Comparison of ENCODE assay signal across 7 mouse cellular contexts in the genomic region with DNA sequence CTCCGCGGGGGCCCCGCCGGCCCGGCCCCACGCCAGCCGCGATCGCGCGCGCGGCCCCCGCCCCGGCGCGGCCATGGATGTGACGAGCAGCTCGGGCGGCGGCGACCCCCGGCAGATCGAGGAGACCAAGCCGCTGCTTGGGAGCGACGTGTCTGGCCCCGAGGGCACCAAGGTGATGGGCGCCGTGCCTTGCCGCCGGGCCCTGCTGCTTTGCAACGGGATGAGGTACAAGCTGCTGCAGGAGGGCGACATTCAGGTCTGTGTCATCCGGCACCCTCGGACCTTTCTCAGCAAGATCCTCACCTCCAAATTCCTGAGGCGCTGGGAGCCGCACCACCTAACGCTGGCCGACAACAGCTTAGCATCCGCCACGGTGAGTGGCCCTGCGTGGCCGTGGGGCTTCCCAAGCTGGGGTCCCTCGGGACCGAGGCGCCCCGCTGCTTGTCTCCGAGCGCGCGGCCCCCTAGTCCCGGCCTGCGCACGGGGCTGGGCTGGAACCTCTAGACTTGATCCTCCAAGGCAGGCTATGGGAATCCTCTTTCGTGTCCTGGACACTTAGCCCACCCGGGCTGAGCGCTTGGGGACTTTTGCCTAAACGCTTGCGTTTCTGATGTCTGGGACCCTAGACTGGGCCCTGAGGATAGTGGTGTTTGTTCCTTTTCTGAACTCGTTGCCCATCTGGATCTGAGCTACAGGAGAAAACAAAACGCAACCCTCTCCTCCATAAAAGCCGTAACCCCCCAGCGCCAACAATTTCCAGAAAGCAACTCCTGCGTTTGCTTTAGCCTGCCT. TPM values are rescaled to one million over a fixed set of nuclear protein-coding genes. Genes with fewer than 3 reads are reported as not detected.
DNase-seq lines count a peak whose midpoint lies in the region; ATAC-seq and TF ChIP-seq lines count a peak whose summit lies in the region.

A gene (plus strand): TSS at position 36 of the 792 bp plus-strand sequence.

- no peaks in the 10 kb centered on the region for H3K9me3 ChIP-seq in ES-Bruce4 (replicated peaks; ENCODE audit: control insufficient read depth, insufficient read depth, low read length, poor library complexity, severe bottlenecking)
- no peaks in the 10 kb centered on the region for H3K9me3 ChIP-seq in embryonic facial prominence, embryonic 11.5 days (replicated peaks; ENCODE audit: control insufficient read depth, low read length)
- peaks cover 4% of the 10 kb centered on the region; the same call in 1 of the 2 replicates for H3K9me3 ChIP-seq in liver, embryonic 13.5 days (replicated peaks)

- H3K36me3 ChIP-seq in ES-Bruce4 (ENCODE audit: control insufficient read depth, insufficient read depth, low read length, poor library complexity, severe bottlenecking) = no peaks in the 10 kb centered on the region
- H3K36me3 ChIP-seq in embryonic facial prominence, embryonic 11.5 days (replicated peaks; ENCODE audit: control insufficient read depth, insufficient read depth, low read depth, low read length) = no peaks in the 10 kb centered on the region
- no peaks in the 10 kb centered on the region for H3K36me3 ChIP-seq in liver, embryonic 13.5 days

- peak within 1 kb of the TSS; percentile 86 for H3K4me3 ChIP-seq in ES-Bruce4 (ENCODE audit: low read depth, low read length)
- peak within 1 kb of the TSS; percentile 94 for H3K4me3 ChIP-seq in embryonic facial prominence, embryonic 11.5 days (ENCODE audit: low read depth, low read length)
- H3K4me3 ChIP-seq in liver, embryonic 13.5 days (replicated peaks) = peak within 1 kb of the TSS; percentile 98

- H3K9ac ChIP-seq in ES-Bruce4 (ENCODE audit: low read depth, poor library complexity, severe bottlenecking) = peak within 1 kb of the TSS; percentile 97
- peak within 1 kb of the TSS; percentile 95 for H3K9ac ChIP-seq in embryonic facial prominence, embryonic 11.5 days (replicated peaks; ENCODE audit: low read length)
- peak within 1 kb of the TSS; percentile 98 for H3K9ac ChIP-seq in liver, embryonic 13.5 days

- 1% methylated on average over 53 of the region's 65 CpGs for WGBS in embryonic facial prominence, embryonic 11.5 days
- WGBS in liver, embryonic 13.5 days (ENCODE audit: insufficient replicate concordance) = under 1% methylated on average over 59 of the region's 65 CpGs

- DNase-seq in adrenal gland, adult 8-10 months = no peak
- peak; percentile 50 for DNase-seq in embryonic facial prominence, embryonic 11.5 days (ENCODE audit: low spot score)
- DNase-seq in heart, adult 8-10 months (ENCODE audit: low spot score) = peak; percentile 27
- DNase-seq in kidney, adult 8-10 months = peak; percentile 38 to 41
- no peak for DNase-seq in liver, embryonic 13.5 days

- peaks cover 15% of the 10 kb centered on the region for H3K4me1 ChIP-seq in ES-Bruce4 (ENCODE audit: control insufficient read depth, insufficient read depth, low read length)
- peaks cover 9% of the 10 kb centered on the region for H3K4me1 ChIP-seq in embryonic facial prominence, embryonic 11.5 days (ENCODE audit: control insufficient read depth, insufficient read depth, low read length)
- H3K4me1 ChIP-seq in liver, embryonic 13.5 days (replicated peaks) = peaks cover 65% of the 10 kb centered on the region

- H3K4me2 ChIP-seq in embryonic facial prominence, embryonic 11.5 days (ENCODE audit: low read depth, low read length) = peak within 1 kb of the TSS; percentile 90
- peak within 1 kb of the TSS; percentile 96 for H3K4me2 ChIP-seq in liver, embryonic 13.5 days

- no peak for TF ChIP-seq CTCF in ES-Bruce4 (IDR thresholded peaks at IDR 0.05; ENCODE audit: low read depth, low read length)

- peak; percentile 30; the same call in 1 of the 2 replicates for ATAC-seq in embryonic facial prominence, embryonic 11.5 days (replicated peaks; ENCODE audit: insufficient number of reproducible peaks, low FRiP score, low TSS enrichment, low read depth)
- ATAC-seq in liver, embryonic 13.5 days (ENCODE audit: low read depth) = peak; percentile 15; the same call in 1 of the 2 replicates
- no peak for ATAC-seq in neutrophil, adult 5-6 weeks (ENCODE audit: extremely low read depth, insufficient number of reproducible peaks, low FRiP score, poor library complexity, severe bottlenecking)

- TF ChIP-seq POLR2A in ES-Bruce4 (IDR thresholded peaks at IDR 0.05; ENCODE audit: insufficient read depth, low read length) = no peak

- H3K27me3 ChIP-seq in ES-Bruce4 (ENCODE audit: control insufficient read depth, insufficient read depth, low read length, poor library complexity, severe bottlenecking) = no peaks in the 10 kb centered on the region
- no peaks in the 10 kb centered on the region for H3K27me3 ChIP-seq in embryonic facial prominence, embryonic 11.5 days (ENCODE audit: control insufficient read depth, insufficient read depth, low read length)
- no peaks in the 10 kb centered on the region for H3K27me3 ChIP-seq in liver, embryonic 13.5 days

- TF ChIP-seq EP300 in ES-Bruce4 (IDR thresholded peaks at IDR 0.05; ENCODE audit: insufficient read depth, low read depth, low read length) = no peak

- H3K27ac ChIP-seq in ES-Bruce4 (ENCODE audit: insufficient read depth, low read length) = no peak within 1 kb of the TSS
- H3K27ac ChIP-seq in embryonic facial prominence, embryonic 11.5 days (replicated peaks; ENCODE audit: low read depth, low read length) = peak within 1 kb of the TSS; percentile 72
- H3K27ac ChIP-seq in liver, embryonic 13.5 days = peak within 1 kb of the TSS; percentile 89

RNA-seq across cellular contexts. Expression of the gene that starts here (rescaled TPM):
- polyA plus RNA-seq in ES-Bruce4 (2011; ENCODE audit: insufficient read depth, insufficient read length, low read depth, missing spikeins) = 64.9 and 67.9 TPM in 2 replicates
- total RNA-seq in adrenal gland, adult 8-10 months (2022) = 100 to 1,000 TPM; 134 to 141 (median 137) TPM
- 16.1 and 20.4 TPM in 2 replicates for polyA plus RNA-seq in embryonic facial prominence, embryonic 11.5 days (2014; fragmentation: Nextera tagmentation; extraction: Ambion mirVana)
- 10 to 100 TPM; 14.4 to 20.4 (median 16.3) TPM for total RNA-seq in heart, adult 8-10 months (2022)
- 5.8 and 6.7 TPM in 2 replicates for polyA plus RNA-seq in liver, embryonic 13.5 days (2015; fragmentation: Nextera tagmentation; extraction: Ambion mirVana)
- 70.7 and 74.6 TPM in 2 replicates for total RNA-seq in neutrophil, adult 5-6 weeks (2017)

Comparison
In these comparisons a context has a peak if more than half of its experiments do, and no peak if none do; other contexts are left out.
1. DNase-seq: peak in embryonic facial prominence, embryonic 11.5 days (single experiment), heart, adult 8-10 months (single experiment) and kidney, adult 8-10 months (2 of 2); none in adrenal gland, adult 8-10 months (single experiment) and liver, embryonic 13.5 days (single experiment).
2. Peak in every context shown above with its lines, with median percentiles within 50 percentile points of each other: H3K4me3 ChIP-seq and H3K9ac ChIP-seq.